Mouse (Mus musculus): ENCODE data around the gene Kcnn3.

The Kcnn3 gene

GRCm38 (mm10) chr3:89565371-89565770 is 45.4 kb downstream of the Kcnn3 start:
- DNase-seq (ENCODE audit: low read depth, low spot score): no peak

GRCm38 (mm10) chr3:89569058-89569457 is 49.1 kb downstream of the Kcnn3 start:
- DNase-seq (ENCODE audit: low read depth, low spot score): no peak

GRCm38 (mm10) chr3:89569707-89570324 is 49.9 kb downstream of the Kcnn3 start:
- no peak for DNase-seq (ENCODE audit: low read depth, low spot score)

- DNase-seq (ENCODE audit: low read depth, low spot score): no peak
Measured at GRCm38 (mm10) chr3:89570362-89570761, 50.4 kb downstream of the Kcnn3 start.

GRCm38 (mm10) chr3:89574260-89574659 is 54.3 kb downstream of the Kcnn3 start:
- no peak for DNase-seq (ENCODE audit: low read depth, low spot score)

- DNase-seq (ENCODE audit: low read depth, low spot score): no peak
Measured at GRCm38 (mm10) chr3:89576381-89576780, 56.4 kb downstream of the Kcnn3 start.

GRCm38 (mm10) chr3:89577154-89577553 is 57.2 kb downstream of the Kcnn3 start:
- DNase-seq (ENCODE audit: low read depth, low spot score): no peak

- no peak for DNase-seq (ENCODE audit: low read depth, low spot score)
Measured at GRCm38 (mm10) chr3:89578083-89578482, 58.1 kb downstream of the Kcnn3 start.

GRCm38 (mm10) chr3:89578803-89579202 is 58.8 kb downstream of the Kcnn3 start:
- DNase-seq (ENCODE audit: low read depth, low spot score): peak; percentile 53

- peak; percentile 17 for DNase-seq (ENCODE audit: low read depth, low spot score)
Measured at GRCm38 (mm10) chr3:89584254-89584653, 64.3 kb downstream of the Kcnn3 start.

GRCm38 (mm10) chr3:89588436-89588835 is 68.5 kb downstream of the Kcnn3 start:
- no peak for DNase-seq (ENCODE audit: low read depth, low spot score)

GRCm38 (mm10) chr3:89589321-89589720 is 69.4 kb downstream of the Kcnn3 start:
- DNase-seq (ENCODE audit: low read depth, low spot score): no peak

- DNase-seq (ENCODE audit: low read depth, low spot score): no peak
Measured at GRCm38 (mm10) chr3:89590386-89590785, 70.4 kb downstream of the Kcnn3 start.

- DNase-seq (ENCODE audit: low read depth, low spot score): no peak
Measured at GRCm38 (mm10) chr3:89591461-89591860, 71.5 kb downstream of the Kcnn3 start.

GRCm38 (mm10) chr3:89592809-89593208 is 72.8 kb downstream of the Kcnn3 start:
- DNase-seq (ENCODE audit: low read depth, low spot score): no peak

GRCm38 (mm10) chr3:89593524-89593923 is 73.6 kb downstream of the Kcnn3 start:
- peak; percentile 12 for DNase-seq (ENCODE audit: low read depth, low spot score)

- DNase-seq (ENCODE audit: low read depth, low spot score): no peak
Measured at GRCm38 (mm10) chr3:89598361-89598760, 78.4 kb downstream of the Kcnn3 start.

GRCm38 (mm10) chr3:89598967-89599366 is 79.0 kb downstream of the Kcnn3 start:
- no peak for DNase-seq (ENCODE audit: low read depth, low spot score)

- DNase-seq (ENCODE audit: low read depth, low spot score): no peak
Measured at GRCm38 (mm10) chr3:89601060-89601459, 81.1 kb downstream of the Kcnn3 start.

GRCm38 (mm10) chr3:89603300-89603699 is 83.3 kb downstream of the Kcnn3 start:
- DNase-seq (ENCODE audit: low read depth, low spot score): no peak

GRCm38 (mm10) chr3:89605235-89605634 is 85.3 kb downstream of the Kcnn3 start:
- DNase-seq (ENCODE audit: low read depth, low spot score): no peak

- DNase-seq (ENCODE audit: low read depth, low spot score): no peak
Measured at GRCm38 (mm10) chr3:89607327-89607726, 87.4 kb downstream of the Kcnn3 start.

GRCm38 (mm10) chr3:89612048-89612447 is 92.1 kb downstream of the Kcnn3 start:
- no peak for DNase-seq (ENCODE audit: low read depth, low spot score)
